Mouse (Mus musculus): Measurements from ENCODE around the gene B4galt7.
"Not testable (repeated sequence)": the region's sequence is repeated elsewhere in the genome, so short reads cannot be mapped to it uniquely, and the experiment has no call there.

B4galt7 gene

GRCm38 (mm10) chr13:55600657-55601056 lies 961 bp downstream of the B4galt7 start:
- peak in 1 of 2 experiments; percentile 41 for DNase-seq

GRCm38 (mm10) chr13:55601611-55602010 lies 1.9 kb downstream of the B4galt7 start:
- peak; percentile 51 to 56 for DNase-seq

GRCm38 (mm10) chr13:55604606-55605005 lies 4.9 kb downstream of the B4galt7 start:
- no peak for DNase-seq

- DNase-seq: no peak
These were observed 7.4 kb downstream of the B4galt7 start for GRCm38 (mm10) chr13:55606899-55607623.

- DNase-seq: no peak
These were observed 7.9 kb downstream of the B4galt7 start for GRCm38 (mm10) chr13:55607624-55608006.

GRCm38 (mm10) chr13:55611996-55612395 lies 12.3 kb downstream of the B4galt7 start:
- no peak for DNase-seq

GRCm38 (mm10) chr13:55613471-55613870 lies 13.8 kb downstream of the B4galt7 start:
- DNase-seq: no peak

- DNase-seq: no peak
These were observed 19.6 kb downstream of the B4galt7 start for GRCm38 (mm10) chr13:55619328-55619727.

GRCm38 (mm10) chr13:55620275-55620674 lies 20.6 kb downstream of the B4galt7 start:
- no peak for DNase-seq

- DNase-seq: not testable (repeated sequence)
These were observed 22.5 kb downstream of the B4galt7 start for GRCm38 (mm10) chr13:55622156-55622648.

GRCm38 (mm10) chr13:55622649-55623541 lies 23.2 kb downstream of the B4galt7 start, which contains the start of gene Caml:
Caml (plus strand) TSS chr13:55623005.
- peak; percentile 76 to 80 for DNase-seq

- peak; percentile 70 to 71 for DNase-seq
These were observed 35.0 kb downstream of the B4galt7 start, which contains the start of gene Ddx46 for GRCm38 (mm10) chr13:55634639-55635127. Ddx46 (plus strand) TSS chr13:55635027.

GRCm38 (mm10) chr13:55635146-55635571 lies 35.5 kb downstream of the B4galt7 start:
- DNase-seq: no peak

GRCm38 (mm10) chr13:55636185-55636983 lies 36.7 kb downstream of the B4galt7 start:
- no peak for DNase-seq

GRCm38 (mm10) chr13:55640480-55640879 lies 40.8 kb downstream of the B4galt7 start:
- DNase-seq: peak; percentile 16 to 47

GRCm38 (mm10) chr13:55644525-55644924 lies 44.8 kb downstream of the B4galt7 start:
- no peak for DNase-seq

- no peak for DNase-seq
These were observed 50.4 kb downstream of the B4galt7 start for GRCm38 (mm10) chr13:55650098-55650497.

GRCm38 (mm10) chr13:55650980-55651379 lies 51.3 kb downstream of the B4galt7 start:
- DNase-seq: no peak
